Mouse (Mus musculus) midbrain, postnatal 0 days (tissue): ENCODE measurements around the gene Rhbdd1. TPM values are rescaled to one million over a fixed set of nuclear protein-coding genes. Genes with fewer than 3 reads are reported as not detected.

Experiments
- ATAC-seq: fragments of 200-750 bp; cut with Nextera tagmentation; 2 replicates; pipeline ENCODE4 v1.8.0; 2017; ENCODE audit warnings: moderate number of reproducible peaks, mild to moderate bottlenecking, moderate TSS enrichment, moderate library complexity; ENCODE audit not compliant: low FRiP score
- DNase-seq: peaks from one replicate; pipeline ENCODE4 v3.0.0-alpha.2; 2015; ENCODE audit warnings: low spot score
- H3K27ac ChIP-seq: fragments of 300-500 bp; sonication (generic); 2 replicates; pipeline ENCODE4 v1.5.1; 2014; ENCODE audit warnings: low read depth, mild to moderate bottlenecking, low read length, mixed read lengths
- H3K27me3 ChIP-seq: fragments of 300-500 bp; sonication (generic); 2 replicates; pipeline ENCODE4 v1.6.1; 2014; ENCODE audit warnings: low read length, control low read depth, mixed read lengths; ENCODE audit not compliant: insufficient read depth
- H3K36me3 ChIP-seq: fragments of 300-500 bp; sonication (generic); 2 replicates; pipeline ENCODE4 v1.6.1; 2014; ENCODE audit warnings: low read length, control low read depth, mixed read lengths; ENCODE audit not compliant: insufficient read depth
- H3K4me1 ChIP-seq: fragments of 300-500 bp; sonication (generic); 2 replicates; pipeline ENCODE4 v1.6.1; 2014; ENCODE audit warnings: mild to moderate bottlenecking, control low read depth, antibody characterized with exemption, low read length, mixed read lengths; ENCODE audit not compliant: insufficient read depth
- H3K4me2 ChIP-seq: fragments of 300-500 bp; sonication (generic); 2 replicates; pipeline ENCODE4 v1.6.1; 2014; ENCODE audit warnings: low read depth, mild to moderate bottlenecking, low read length, mixed read lengths; ENCODE audit not compliant: poor library complexity, severe bottlenecking
- H3K4me3 ChIP-seq: fragments of 300-500 bp; sonication (generic); 2 replicates; pipeline ENCODE4 v1.5.1; 2014; ENCODE audit warnings: low read depth, mild to moderate bottlenecking, low read length, moderate library complexity
- H3K9ac ChIP-seq: fragments of 300-500 bp; sonication (generic); replicated peaks from 2 replicates; pipeline ENCODE4 v1.6.1; 2014; ENCODE audit warnings: mild to moderate bottlenecking, low read length, moderate library complexity, mixed read lengths; ENCODE audit not compliant: poor library complexity, severe bottlenecking
- H3K9me3 ChIP-seq: fragments of 300-500 bp; sonication (generic); 2 replicates; pipeline ENCODE4 v1.6.1; 2016; ENCODE audit warnings: low read length, control low read depth
- CTCF ChIP-seq: IDR thresholded peaks from 2 replicates; pipeline ENCODE4 v1.5.1; 2016; ENCODE audit warnings: antibody characterized with exemption, mild to moderate bottlenecking
- WGBS: fragments of 180-500 bp; shearing (Covaris S2); extraction: QIAGEN DNeasy Blood & Tissue Kit; methylation state at CpG from one replicate; pipeline ENCODE4 v1.1.7; 2014; 5-methylcytosine and 5-hydroxymethylcytosine counted together
- polyA plus RNA-seq: library from polyadenylated mRNA; unstranded; fragments of >200 nt; fragmentation: Nextera tagmentation; extraction: Ambion mirVana; gene quantifications from 2 replicates; pipeline ENCODE4 v1.2.1, GENCODE M21; 2015
- total RNA-seq: library from RNA; depleted of rRNA; stranded (reverse); fragments of >200 nt; gene quantifications from 2 replicates; pipeline ENCODE4 v1.2.3, GENCODE M21; 2014

The Rhbdd1 gene
- total and polyA plus RNA-seq, 2 experiments from 2014 or later = 2.3 to 3.6 TPM

GRCm38 (mm10) chr1:82334506-82334905, 18.3 kb downstream of the Rhbdd1 start:
- ATAC-seq (no peak), DNase-seq (no peak)
- H3K4me1 ChIP-seq = no peaks in the 10 kb centered on the region
- no peak for TF ChIP-seq CTCF
- H3K4me2 ChIP-seq = no peak overlapping the region
- H3K9me3 ChIP-seq = no peaks in the 10 kb centered on the region
- H3K4me3 ChIP-seq = no peak overlapping the region
- no peaks in the 10 kb centered on the region for H3K27me3 ChIP-seq
- no peak overlapping the region for H3K9ac ChIP-seq
- H3K27ac ChIP-seq = no peak overlapping the region
- H3K36me3 ChIP-seq = no peaks in the 10 kb centered on the region
- 97% methylated on average over 3 of the region's 3 CpGs for WGBS

GRCm38 (mm10) chr1:82353089-82353488, 36.8 kb downstream of the Rhbdd1 start:
- Histone ChIP-seq H3K4me2 (no peak overlapping the region), H3K27me3 (no peaks in the 10 kb centered on the region), H3K36me3 (no peaks in the 10 kb centered on the region), H3K4me3 (no peak overlapping the region), H3K27ac (no peak overlapping the region), H3K9me3 (no peaks in the 10 kb centered on the region), H3K4me1 (no peaks in the 10 kb centered on the region), H3K9ac (no peak overlapping the region)
- no peak for TF ChIP-seq CTCF
- DNase-seq (no peak), ATAC-seq (no peak)
- WGBS = 91% methylated on average over 2 of the region's 2 CpGs

- TF ChIP-seq CTCF = no peak
- Histone ChIP-seq H3K27me3 (no peaks in the 10 kb centered on the region), H3K9me3 (no peaks in the 10 kb centered on the region), H3K4me2 (no peak overlapping the region), H3K4me3 (no peak overlapping the region), H3K4me1 (no peaks in the 10 kb centered on the region), H3K9ac (no peak overlapping the region), H3K36me3 (no peaks in the 10 kb centered on the region), H3K27ac (no peak overlapping the region)
- no peak for ATAC-seq
- no peak for DNase-seq
- 64% methylated on average over 2 of the region's 2 CpGs for WGBS
Observed at GRCm38 (mm10) chr1:82353755-82354154, 37.5 kb downstream of the Rhbdd1 start.

- ATAC-seq (peak; percentile 62; the same call in 1 of the 2 replicates), DNase-seq (peak; percentile 38)
- peak; percentile 25; the same call in 1 of the 2 replicates for TF ChIP-seq CTCF
- no peaks in the 10 kb centered on the region for H3K36me3 ChIP-seq
- no peak overlapping the region for H3K27ac ChIP-seq
- no peaks in the 10 kb centered on the region for H3K4me1 ChIP-seq
- no peaks in the 10 kb centered on the region for H3K9me3 ChIP-seq
- H3K9ac ChIP-seq = 0 out of 2 replicates have a peak overlapping the region, but pooled peaks have one; percentile 2
- no peaks in the 10 kb centered on the region for H3K27me3 ChIP-seq
- no peak overlapping the region for H3K4me3 ChIP-seq
- WGBS = 54% methylated on average over 20 of the region's 20 CpGs
- peak overlapping the region; percentile 35 for H3K4me2 ChIP-seq
Observed at GRCm38 (mm10) chr1:82358871-82359647, 42.8 kb downstream of the Rhbdd1 start.

- H3K4me3 ChIP-seq = no peak overlapping the region
- H3K9ac ChIP-seq = no peak overlapping the region
- no peak for ATAC-seq
- H3K4me1 ChIP-seq = no peaks in the 10 kb centered on the region
- no peaks in the 10 kb centered on the region for H3K27me3 ChIP-seq
- no peak overlapping the region for H3K27ac ChIP-seq
- no peaks in the 10 kb centered on the region for H3K36me3 ChIP-seq
- no peak for DNase-seq
- no peaks in the 10 kb centered on the region for H3K9me3 ChIP-seq
- no peak for TF ChIP-seq CTCF
- no peak overlapping the region for H3K4me2 ChIP-seq
- WGBS = 95% methylated on average over 1 of the region's 1 CpGs
Observed at GRCm38 (mm10) chr1:82359648-82360026, 43.4 kb downstream of the Rhbdd1 start.

GRCm38 (mm10) chr1:82361240-82361639, 45.0 kb downstream of the Rhbdd1 start:
- DNase-seq (no peak), ATAC-seq (no peak)
- H3K4me3 ChIP-seq = no peak overlapping the region
- no peak overlapping the region for H3K4me2 ChIP-seq
- H3K27me3 ChIP-seq = no peaks in the 10 kb centered on the region
- TF ChIP-seq CTCF = no peak
- H3K36me3 ChIP-seq = no peaks in the 10 kb centered on the region
- no peaks in the 10 kb centered on the region for H3K4me1 ChIP-seq
- H3K27ac ChIP-seq = no peak overlapping the region
- H3K9me3 ChIP-seq = no peaks in the 10 kb centered on the region
- 84% methylated on average over 4 of the region's 4 CpGs for WGBS
- no peak overlapping the region for H3K9ac ChIP-seq
